Mouse (Mus musculus): ENCODE measurements around the gene Dnah9. TPM values are rescaled to one million over a fixed set of nuclear protein-coding genes. Genes with fewer than 3 reads are reported as not detected.

Dnah9 gene
- total RNA-seq, 4 experiments from 2014 or later, result 14.4 to 16.8 (median 15.7) TPM

GRCm38 (mm10) chr11:65930359-65930758 lies 238.0 kb downstream of the Dnah9 start:
- peak in 1 of 2 experiments; percentile 52 for DNase-seq (ENCODE audit: low spot score in 2 of 2)

- DNase-seq (ENCODE audit: low spot score in 2 of 2), result no peak
Measured at GRCm38 (mm10) chr11:65927962-65928361, 240.4 kb downstream of the Dnah9 start.

- no peak for DNase-seq (ENCODE audit: low spot score in 2 of 2)
Measured at GRCm38 (mm10) chr11:65918480-65919236, 249.7 kb downstream of the Dnah9 start.

- no peak for DNase-seq (ENCODE audit: low spot score in 2 of 2)
Measured at GRCm38 (mm10) chr11:65909195-65909594, 259.2 kb downstream of the Dnah9 start.

GRCm38 (mm10) chr11:65905487-65905886 lies 262.9 kb downstream of the Dnah9 start:
- DNase-seq (ENCODE audit: low spot score in 2 of 2), result peak; percentile 51 to 72

- no peak for DNase-seq (ENCODE audit: low spot score in 2 of 2)
Measured at GRCm38 (mm10) chr11:65903944-65904343, 264.4 kb downstream of the Dnah9 start.

- DNase-seq (ENCODE audit: low spot score in 2 of 2), result no peak
Measured at GRCm38 (mm10) chr11:65881465-65881864, 286.9 kb downstream of the Dnah9 start.

GRCm38 (mm10) chr11:65877146-65877775 lies 291.1 kb downstream of the Dnah9 start:
- DNase-seq (ENCODE audit: low spot score in 2 of 2), result no peak

GRCm38 (mm10) chr11:65861476-65861875 lies 306.9 kb downstream of the Dnah9 start:
- DNase-seq (ENCODE audit: low spot score in 2 of 2), result no peak

- no peak for DNase-seq (ENCODE audit: low spot score in 2 of 2)
Measured at GRCm38 (mm10) chr11:65852066-65852465, 316.3 kb downstream of the Dnah9 start.

GRCm38 (mm10) chr11:65846446-65846845 lies 321.9 kb downstream of the Dnah9 start:
- no peak for DNase-seq (ENCODE audit: low spot score in 2 of 2)

GRCm38 (mm10) chr11:65838999-65839398 lies 329.4 kb downstream of the Dnah9 start:
- DNase-seq (ENCODE audit: low spot score in 2 of 2), result peak; percentile 69 to 71

GRCm38 (mm10) chr11:65824556-65824955 lies 343.8 kb downstream of the Dnah9 start:
- no peak for DNase-seq (ENCODE audit: low spot score in 2 of 2)

- DNase-seq (ENCODE audit: low spot score in 2 of 2), result peak in 1 of 2 experiments; percentile 75
Measured at GRCm38 (mm10) chr11:65820877-65821276, 347.5 kb downstream of the Dnah9 start.

GRCm38 (mm10) chr11:65820280-65820679 lies 348.1 kb downstream of the Dnah9 start:
- no peak for DNase-seq (ENCODE audit: low spot score in 2 of 2)

- no peak for DNase-seq (ENCODE audit: low spot score in 2 of 2)
Measured at GRCm38 (mm10) chr11:65818193-65818592, 350.2 kb downstream of the Dnah9 start.

GRCm38 (mm10) chr11:65816237-65816636 lies 352.1 kb downstream of the Dnah9 start:
- DNase-seq (ENCODE audit: low spot score in 2 of 2), result no peak

GRCm38 (mm10) chr11:65814381-65814780 lies 354.0 kb downstream of the Dnah9 start:
- no peak for DNase-seq (ENCODE audit: low spot score in 2 of 2)

- DNase-seq (ENCODE audit: low spot score in 2 of 2), result no peak
Measured at GRCm38 (mm10) chr11:65812088-65812487, 356.3 kb downstream of the Dnah9 start.

- DNase-seq (ENCODE audit: low spot score in 2 of 2), result no peak
Measured at GRCm38 (mm10) chr11:65807601-65808000, 360.8 kb downstream of the Dnah9 start.

- DNase-seq (ENCODE audit: low spot score in 2 of 2), result peak; percentile 81 to 84
Measured at GRCm38 (mm10) chr11:65806909-65807504, 361.3 kb downstream of the Dnah9 start, which contains the start of gene Zkscan6. Gene Zkscan6, plus strand, starts transcription at chr11:65807175.

- DNase-seq (ENCODE audit: low spot score in 2 of 2), result no peak
Measured at GRCm38 (mm10) chr11:65806321-65806904, 361.9 kb downstream of the Dnah9 start.
